Mouse (Mus musculus): ENCODE measurements around the gene Insr.

DNA sequence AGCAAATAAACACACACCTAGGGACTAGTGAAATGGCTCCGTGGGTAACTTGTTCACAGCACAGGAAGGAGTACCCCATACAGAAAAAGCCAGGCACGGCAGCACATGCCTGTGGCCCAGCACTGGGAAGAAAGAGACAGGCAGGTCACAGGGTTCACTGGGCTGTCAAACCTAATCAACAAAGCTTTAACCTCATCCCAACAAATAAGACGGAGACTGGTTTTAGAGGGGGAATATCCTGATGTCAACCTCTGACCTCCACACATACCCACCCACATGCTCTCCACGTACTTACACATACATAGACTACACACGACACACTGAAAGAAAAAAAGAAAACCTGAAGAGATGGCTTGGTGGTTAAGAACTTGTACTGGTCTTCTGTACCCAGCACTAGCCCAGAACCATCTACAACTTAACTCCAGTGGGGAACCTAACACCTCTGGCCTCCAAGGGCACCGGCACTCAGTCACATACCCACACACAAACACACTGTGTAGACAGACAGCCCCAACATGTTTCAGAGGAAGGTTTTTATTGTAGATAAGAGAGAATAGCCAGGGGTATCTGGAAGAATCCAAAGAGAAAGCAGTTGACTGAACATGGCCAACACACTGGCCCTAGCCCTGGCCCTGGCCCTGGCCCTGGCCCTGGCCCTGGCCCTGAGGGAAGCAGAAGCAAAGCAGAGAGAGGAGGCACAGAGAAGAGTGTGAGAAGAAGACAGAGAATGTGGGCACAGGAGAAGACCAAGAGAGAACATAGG lies 12.6 kb downstream of the Insr start:
- TF ChIP-seq CTCF (IDR thresholded peaks at IDR 0.05; ENCODE audit: low read depth, low read length): no peak
- TF ChIP-seq POLR2A (IDR thresholded peaks at IDR 0.05; ENCODE audit: borderline replicate concordance, low read depth, low read length): no peak
